Mouse (Mus musculus) neutrophil, adult 5-6 weeks (primary cell): ENCODE results near the gene Pus7. TPM values are rescaled to one million over a fixed set of nuclear protein-coding genes. Genes with fewer than 3 reads are reported as not detected.
"Not testable (repeated sequence)": the region's sequence is repeated elsewhere in the genome, so short reads cannot be mapped to it uniquely, and the experiment has no call there.

Experiments
- ATAC-seq: fragments of 151-379, 151-347 bp; 2 replicates; pipeline ENCODE4 v1.8.0; 2017; ENCODE audit warnings: mild to moderate bottlenecking, moderate TSS enrichment; ENCODE audit not compliant: insufficient number of reproducible peaks, poor library complexity, low FRiP score, severe bottlenecking; ENCODE audit errors: extremely low read depth
- total RNA-seq: library from RNA; stranded (forward); fragments of 200-1000 nt; gene quantifications from 2 replicates; pipeline ENCODE4 v1.2.3, GENCODE M21; 2017

Gene Pus7
- total RNA-seq, 1 experiment from 2014 or later, result 16.1 TPM

- no peak for ATAC-seq
Observed at GRCm38 (mm10) chr5:23762531-23762930, 21.0 kb downstream of the Pus7 start.

GRCm38 (mm10) chr5:23758633-23759032 lies 24.9 kb downstream of the Pus7 start:
- no peak for ATAC-seq

- ATAC-seq, result no peak
Observed at GRCm38 (mm10) chr5:23756368-23756767, 27.1 kb downstream of the Pus7 start.

- no peak for ATAC-seq
Observed at GRCm38 (mm10) chr5:23755591-23755990, 27.9 kb downstream of the Pus7 start.

GRCm38 (mm10) chr5:23749882-23750281 lies 33.6 kb downstream of the Pus7 start:
- no peak for ATAC-seq

GRCm38 (mm10) chr5:23743261-23743660 lies 40.2 kb downstream of the Pus7 start:
- ATAC-seq, result no peak

GRCm38 (mm10) chr5:23737111-23737510 lies 46.4 kb downstream of the Pus7 start:
- ATAC-seq, result no peak

GRCm38 (mm10) chr5:23736366-23736765 lies 47.1 kb downstream of the Pus7 start:
- no peak for ATAC-seq

GRCm38 (mm10) chr5:23721956-23722355 lies 61.6 kb downstream of the Pus7 start:
- ATAC-seq, result no peak

GRCm38 (mm10) chr5:23718881-23719328 lies 64.6 kb downstream of the Pus7 start:
- ATAC-seq, result peak; percentile 64; the same call in 1 of the 2 replicates

- no peak for ATAC-seq
Observed at GRCm38 (mm10) chr5:23718182-23718534, 65.4 kb downstream of the Pus7 start.

- no peak for ATAC-seq
Observed at GRCm38 (mm10) chr5:23717469-23718181, 65.9 kb downstream of the Pus7 start.

GRCm38 (mm10) chr5:23713401-23714335 lies 69.8 kb downstream of the Pus7 start:
- ATAC-seq, result no peak

GRCm38 (mm10) chr5:23712130-23713001 lies 71.1 kb downstream of the Pus7 start:
- peak; percentile 94 for ATAC-seq

GRCm38 (mm10) chr5:23711671-23712129 lies 71.8 kb downstream of the Pus7 start:
- not testable (repeated sequence) for ATAC-seq

GRCm38 (mm10) chr5:23711244-23711643 lies 72.3 kb downstream of the Pus7 start:
- ATAC-seq, result no peak

GRCm38 (mm10) chr5:23709661-23710060 lies 73.8 kb downstream of the Pus7 start:
- ATAC-seq, result no peak

- ATAC-seq, result not testable (repeated sequence)
Observed at GRCm38 (mm10) chr5:23706601-23707597, 76.6 kb downstream of the Pus7 start.
